Mouse (Mus musculus): ENCODE measurements around the gene Fam114a1.
A peak's percentile ranks its signal among the peaks of the same experiment; 100 is the strongest.

The Fam114a1 gene

DNA sequence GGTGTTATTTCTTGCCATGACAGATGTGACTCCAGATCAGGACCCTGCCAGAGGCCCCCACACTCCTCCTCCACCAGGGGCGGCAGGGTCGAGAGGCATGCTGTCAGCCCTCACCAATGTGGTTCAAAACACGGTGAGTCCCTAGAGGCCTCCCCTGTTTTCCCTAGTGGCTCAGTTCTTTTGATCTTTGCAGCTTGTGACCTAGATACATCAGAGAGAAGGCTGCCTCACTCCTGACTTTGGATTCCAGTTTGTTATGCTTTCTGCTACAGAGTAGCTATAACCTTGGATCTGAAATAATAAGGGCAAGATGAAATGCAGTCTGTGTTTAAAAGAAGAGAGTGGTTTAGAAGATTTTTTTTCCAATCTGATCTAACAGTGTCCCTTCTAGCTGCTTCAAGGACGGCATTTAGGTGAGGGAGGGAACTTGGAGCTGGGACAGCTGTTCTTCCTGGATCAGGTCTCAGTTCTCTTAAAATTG is 36.2 kb downstream of the Fam114a1 start:
- DNase-seq, result no peak

DNA sequence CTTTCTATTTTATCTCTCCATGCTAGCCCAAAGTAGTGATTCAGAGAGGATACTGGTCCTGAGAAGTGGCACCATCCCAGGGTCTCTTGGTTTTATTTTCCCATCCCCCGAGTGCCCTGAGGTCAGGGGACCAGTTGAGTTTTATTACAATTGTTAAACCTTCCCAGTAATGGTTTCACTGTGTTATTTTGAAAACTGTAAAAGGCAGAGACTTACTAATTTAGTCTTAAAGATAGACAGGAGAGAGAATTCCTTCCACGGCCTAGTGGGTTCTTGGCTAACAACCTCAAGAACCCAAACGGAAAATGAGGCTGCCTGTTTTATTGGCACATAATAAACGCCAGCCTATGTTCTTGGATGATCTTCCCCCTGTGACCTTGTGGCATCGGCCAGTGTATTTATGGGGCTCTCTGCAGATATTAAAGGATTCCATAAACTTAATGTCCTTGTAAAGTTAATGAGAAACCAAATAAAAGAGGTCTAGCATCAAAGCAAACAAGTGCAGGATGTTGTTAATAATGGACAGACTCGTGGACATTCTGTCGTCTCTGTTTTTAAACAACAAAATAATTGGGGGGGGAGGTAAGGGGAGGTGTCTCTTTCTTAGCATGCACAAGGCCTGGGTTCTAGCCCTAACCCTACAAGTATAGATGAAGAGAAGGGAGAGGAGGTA is 42.2 kb downstream of the Fam114a1 start:
- DNase-seq, result peak; percentile 35

DNA sequence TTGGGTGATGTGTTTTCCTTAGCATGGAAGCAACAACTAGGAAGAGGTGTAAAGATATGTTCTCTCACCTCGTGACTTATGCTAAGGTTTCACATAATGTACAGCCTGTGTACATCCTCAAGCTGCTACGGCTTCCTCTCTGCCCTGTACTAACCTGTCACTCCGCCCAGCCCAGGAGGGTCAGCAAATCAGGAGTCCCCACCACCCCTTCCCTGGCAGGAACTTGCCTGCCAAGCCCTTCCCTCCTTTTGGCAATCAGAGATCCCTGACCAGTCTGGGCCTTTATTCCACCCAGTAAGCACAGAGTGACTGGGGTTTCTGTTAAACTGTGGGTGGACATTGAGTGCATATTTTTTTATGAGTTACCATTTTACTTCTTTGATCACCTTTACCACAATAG is 45.6 kb downstream of the Fam114a1 start:
- no peak for DNase-seq

DNA sequence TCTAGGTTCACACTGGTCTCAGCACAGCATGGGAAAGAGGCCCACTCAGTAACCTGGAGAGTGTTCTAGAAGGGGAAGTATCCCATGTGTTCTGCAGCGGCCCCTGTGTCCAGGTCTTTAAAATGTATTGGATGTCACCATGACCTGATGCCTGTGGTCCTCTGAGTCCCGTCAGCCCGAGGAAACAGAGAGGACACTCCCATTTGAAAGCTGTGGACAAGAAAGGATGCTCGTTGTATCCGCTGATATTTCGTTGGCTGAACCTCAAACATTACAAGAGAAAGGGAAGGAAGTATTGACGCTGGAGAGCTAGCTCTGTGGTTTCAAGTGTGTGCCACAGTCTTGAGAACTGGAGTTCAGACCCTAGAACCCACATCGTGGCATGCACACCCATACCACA is 49.2 kb downstream of the Fam114a1 start:
- no peak for DNase-seq

DNA sequence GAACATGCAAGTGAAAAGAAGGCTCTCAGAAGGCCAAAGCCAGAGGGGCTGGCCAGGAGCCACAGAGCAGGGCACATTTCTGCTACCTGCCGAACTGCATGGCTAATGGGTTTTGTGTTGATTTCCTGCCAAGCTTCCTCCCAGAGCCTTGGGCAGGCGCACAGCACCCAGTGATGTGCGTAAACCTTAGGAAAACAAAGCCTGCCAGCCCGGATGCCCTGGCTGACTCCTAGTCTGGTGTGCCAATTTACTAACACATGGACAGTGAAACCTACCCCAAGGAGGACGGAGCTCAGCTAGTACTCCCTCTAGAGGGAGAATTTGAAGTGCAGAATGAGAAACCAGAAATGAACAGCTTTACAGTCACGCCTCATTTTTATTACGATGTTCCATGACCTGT is 50.0 kb downstream of the Fam114a1 start:
- DNase-seq, result peak; percentile 74

DNA sequence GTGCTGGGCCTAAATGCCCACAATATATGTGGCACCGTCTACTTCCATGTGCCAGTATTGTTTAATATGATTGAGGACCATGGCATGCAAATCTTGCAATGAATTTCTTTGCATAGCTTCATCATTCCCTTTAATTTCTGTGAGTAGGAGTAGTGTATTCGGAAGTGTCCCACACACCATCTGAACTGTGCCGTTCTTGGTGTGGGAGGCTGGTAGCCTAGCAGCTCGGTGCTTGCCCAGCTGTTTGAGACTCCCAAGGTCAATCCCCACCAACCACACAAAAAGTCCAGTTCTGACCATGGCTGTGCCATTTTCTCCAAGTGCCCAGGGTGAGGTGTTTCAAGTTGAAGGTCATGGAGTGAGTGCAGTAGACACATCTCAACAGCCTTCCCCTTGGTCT is 52.1 kb downstream of the Fam114a1 start:
- no peak for DNase-seq

DNA sequence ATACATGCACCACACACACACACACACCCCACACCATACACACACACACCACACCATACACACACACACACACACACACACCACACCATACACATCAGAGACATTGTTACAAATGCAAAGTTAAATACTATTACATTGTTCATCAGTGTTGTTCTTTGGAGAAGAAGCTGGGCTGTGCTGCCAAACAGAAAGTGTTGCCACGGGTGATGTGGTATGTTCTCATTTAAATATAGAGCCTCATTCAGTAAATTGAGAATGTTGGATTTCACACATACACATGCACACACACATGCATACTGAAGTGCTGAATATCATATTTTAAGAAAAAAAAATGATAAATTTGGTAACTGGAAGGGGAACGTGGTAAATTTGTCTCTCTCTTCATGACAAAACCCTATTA is 54.8 kb downstream of the Fam114a1 start:
- no peak for DNase-seq

DNA sequence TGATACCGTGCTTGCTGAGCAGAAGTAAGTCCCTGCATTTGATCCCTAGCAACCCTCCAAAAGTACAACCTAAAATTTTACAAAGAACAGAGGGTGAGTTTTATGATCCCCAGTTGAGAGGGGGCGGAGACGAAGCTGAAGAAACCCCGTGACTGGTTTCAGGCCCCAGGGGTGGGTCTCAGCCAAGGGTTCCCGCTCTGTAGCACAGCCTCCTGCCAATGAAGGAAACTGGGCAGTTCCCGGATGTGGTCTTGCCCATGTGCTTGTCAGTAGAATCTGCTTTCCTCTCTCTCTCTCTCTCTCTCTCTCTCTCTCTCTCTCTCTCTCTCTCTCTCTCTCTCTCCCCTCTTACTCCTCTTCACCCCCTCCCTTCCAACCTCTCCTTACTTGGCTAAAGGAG is 56.0 kb downstream of the Fam114a1 start:
- no peak for DNase-seq

DNA sequence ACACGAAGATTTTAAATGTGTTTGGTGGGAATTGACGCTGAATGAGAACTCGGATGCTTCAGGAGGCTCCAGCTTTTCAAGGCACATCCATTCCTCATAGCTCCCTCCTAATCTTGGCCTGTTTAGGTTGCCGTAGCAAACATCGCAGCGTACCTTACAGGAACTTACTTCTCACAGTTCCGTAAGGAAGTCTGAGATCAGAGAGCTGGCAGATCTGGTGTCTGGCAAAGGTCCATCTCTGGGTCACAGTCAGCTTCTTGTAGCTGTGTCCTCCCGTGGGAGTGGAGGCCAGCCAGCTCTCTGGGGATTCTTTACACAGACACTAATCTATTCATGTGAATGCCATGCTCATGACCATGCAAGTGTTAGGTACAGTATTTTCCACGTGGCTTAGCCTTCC is 56.9 kb downstream of the Fam114a1 start:
- peak; percentile 36 for DNase-seq

DNA sequence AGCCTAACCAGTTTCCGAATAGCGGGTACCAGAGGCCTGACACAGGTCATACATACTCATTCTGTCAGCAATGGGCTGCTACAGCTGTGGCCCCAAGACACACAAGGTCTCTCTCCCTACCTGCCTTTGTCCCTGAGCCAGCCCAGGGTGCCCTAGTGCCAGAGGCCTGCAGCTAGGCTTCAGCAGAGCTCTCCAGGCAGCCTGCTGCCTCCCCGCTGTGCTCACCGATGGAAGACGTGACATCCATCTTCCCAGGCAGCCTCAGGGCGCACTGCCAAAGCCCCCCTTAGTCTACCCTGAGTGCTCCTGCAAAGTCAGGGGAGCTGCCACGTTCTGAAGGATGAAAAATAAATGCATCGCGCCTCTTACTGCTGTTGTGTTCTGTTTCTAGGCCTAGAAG is 58.1 kb downstream of the Fam114a1 start:
- DNase-seq, result no peak

DNA sequence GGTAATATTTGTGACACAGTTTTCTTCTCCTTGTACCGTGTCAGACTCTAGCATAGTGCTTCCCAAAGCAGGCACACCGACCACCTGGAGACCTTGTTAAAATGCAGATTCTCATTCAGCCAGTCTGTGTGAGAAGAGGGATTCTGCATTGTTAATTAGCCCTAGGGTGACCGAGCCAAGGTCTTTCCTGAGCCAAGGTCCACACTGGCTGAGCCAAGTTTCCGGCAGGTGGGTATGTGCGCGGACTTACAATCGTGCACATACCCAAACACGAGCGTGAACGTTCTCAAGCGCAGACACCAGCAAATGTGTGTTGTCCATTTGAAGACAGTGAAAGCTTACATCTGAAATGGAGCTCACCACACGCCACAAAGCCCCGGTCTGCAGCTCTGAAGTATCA is 66.7 kb downstream of the Fam114a1 start:
- DNase-seq, result no peak

DNA sequence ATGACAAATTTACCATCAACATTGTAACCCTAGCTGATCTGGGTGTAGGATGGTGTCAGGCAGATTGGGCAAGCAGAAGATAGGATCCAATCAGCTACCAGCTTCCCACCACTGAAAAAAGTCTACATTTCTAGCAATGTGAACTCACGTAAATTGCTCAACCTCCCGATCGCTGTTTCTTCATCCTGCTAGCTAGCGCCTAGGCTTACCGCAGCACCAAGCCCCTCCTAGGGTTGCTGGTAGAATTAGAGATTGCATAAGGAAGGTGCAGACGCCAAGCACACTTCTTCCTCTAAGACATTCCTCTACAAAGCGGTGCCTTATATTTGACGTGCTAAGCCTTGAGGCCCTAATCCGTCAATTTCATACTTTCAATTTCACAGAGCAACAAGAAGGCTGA is 68.4 kb downstream of the Fam114a1 start:
- no peak for DNase-seq

DNA sequence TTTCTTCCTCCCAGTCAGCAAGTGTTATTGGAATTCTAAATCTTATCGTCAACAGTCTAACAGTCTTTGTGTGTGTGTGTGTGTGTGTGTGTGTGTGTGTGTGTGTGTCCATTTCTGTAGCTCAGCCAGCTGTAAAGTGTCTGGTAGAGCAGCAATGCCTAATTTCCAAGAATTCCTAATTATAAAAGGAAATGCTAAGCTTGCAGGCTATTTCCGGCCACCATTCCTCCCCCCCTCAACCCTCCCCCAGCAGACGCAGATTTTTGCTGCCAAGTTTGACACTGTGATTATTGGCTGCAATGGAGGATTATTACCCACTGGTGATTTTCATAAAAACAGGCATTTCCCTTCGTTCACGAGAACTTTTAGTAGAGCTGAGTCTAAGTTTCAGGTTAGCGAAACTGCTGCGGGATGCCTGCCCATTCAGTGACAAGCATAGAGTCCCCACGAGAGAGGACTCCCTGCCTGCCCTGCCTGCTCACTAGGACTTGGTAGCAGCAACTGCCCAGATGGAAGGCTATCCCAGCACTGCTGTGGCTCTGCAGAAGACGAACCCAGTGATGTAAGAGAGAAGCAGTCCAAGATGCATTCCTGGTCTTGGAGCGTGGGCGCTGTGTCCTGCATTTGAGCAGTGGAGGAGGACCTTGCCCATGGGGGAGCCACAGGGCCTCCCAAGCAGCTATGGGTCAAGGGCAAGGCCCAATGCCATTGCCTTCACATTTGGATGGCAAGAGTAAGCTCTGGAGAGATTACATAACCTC is 69.1 kb downstream of the Fam114a1 start:
- DNase-seq, result peak; percentile 72

DNA sequence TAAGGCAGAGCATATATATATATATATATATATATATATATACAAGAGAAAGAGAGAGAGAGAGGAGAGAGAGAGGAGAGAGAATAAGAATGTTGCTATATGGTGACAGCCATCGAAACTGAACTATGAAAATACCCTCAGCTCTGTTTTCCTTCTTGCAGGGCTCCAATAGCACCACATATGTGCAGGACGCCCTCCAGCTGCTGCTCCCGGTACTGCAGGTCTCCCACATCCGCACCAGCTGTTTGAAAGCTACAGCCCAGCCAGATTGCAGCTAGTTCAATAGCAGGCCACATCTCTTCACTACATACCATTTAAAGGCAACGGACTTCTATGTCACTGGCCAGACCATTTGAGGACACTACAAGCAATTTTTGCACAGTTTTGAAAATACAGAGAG is 70.6 kb downstream of the Fam114a1 start:
- peak; percentile 54 for DNase-seq

DNA sequence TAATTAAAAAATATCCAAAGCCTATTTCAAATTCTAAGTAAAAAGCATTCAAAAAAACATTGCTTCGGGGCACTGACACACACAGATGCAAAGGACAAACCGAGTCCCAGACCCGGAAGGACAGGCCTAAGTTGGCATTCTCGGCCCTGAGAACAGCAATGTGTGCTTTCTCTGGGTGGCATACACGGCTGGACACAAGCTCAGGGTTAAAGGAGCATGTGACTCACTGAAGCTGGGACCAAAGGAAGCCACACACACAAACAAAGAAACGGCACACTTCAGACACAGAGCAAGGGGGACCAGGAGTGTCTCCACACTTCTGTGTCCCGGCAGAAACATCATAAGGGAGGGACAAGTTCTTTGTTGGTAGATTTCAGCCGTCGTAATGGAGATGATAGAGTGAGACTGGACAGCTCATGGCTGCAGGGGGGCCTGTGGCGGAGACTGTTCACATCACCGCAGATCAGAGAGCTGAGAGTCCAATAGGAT is 73.6 kb downstream of the Fam114a1 start:
- DNase-seq, result no peak

DNA sequence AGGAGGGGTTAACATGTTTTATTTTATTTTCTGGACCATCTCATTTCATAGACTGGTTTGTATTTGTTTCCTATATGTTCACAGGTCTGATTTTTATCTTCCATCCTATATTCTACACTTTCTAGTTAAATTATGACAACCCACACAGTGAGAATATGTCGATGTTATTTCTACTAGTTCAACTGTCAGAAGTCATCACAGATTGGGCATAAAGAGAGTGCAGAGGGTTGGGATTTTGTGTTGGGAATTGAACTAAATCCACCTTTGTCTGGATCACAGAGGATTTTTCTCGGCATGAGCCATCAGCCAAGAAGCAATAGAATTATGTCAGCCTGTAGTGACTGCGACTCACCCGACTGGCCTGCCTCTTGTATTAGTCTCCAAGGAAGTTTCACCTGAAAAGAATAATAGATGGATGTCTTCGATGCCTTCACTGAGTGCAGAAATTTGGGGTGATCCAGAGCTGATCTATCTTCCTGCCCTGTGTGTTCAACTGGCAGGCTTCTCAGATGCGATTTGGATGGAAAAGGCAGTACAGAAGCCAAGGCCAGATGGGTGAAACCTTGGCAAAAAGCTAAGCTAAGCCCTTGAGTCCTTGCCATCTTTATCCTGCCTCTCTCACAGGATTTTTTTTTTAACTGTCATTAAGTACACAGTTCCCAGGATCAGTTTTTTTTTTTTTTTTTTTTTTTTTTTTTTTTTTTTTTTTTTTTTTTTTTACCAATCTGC is 75.9 kb downstream of the Fam114a1 start:
- no peak for DNase-seq

DNA sequence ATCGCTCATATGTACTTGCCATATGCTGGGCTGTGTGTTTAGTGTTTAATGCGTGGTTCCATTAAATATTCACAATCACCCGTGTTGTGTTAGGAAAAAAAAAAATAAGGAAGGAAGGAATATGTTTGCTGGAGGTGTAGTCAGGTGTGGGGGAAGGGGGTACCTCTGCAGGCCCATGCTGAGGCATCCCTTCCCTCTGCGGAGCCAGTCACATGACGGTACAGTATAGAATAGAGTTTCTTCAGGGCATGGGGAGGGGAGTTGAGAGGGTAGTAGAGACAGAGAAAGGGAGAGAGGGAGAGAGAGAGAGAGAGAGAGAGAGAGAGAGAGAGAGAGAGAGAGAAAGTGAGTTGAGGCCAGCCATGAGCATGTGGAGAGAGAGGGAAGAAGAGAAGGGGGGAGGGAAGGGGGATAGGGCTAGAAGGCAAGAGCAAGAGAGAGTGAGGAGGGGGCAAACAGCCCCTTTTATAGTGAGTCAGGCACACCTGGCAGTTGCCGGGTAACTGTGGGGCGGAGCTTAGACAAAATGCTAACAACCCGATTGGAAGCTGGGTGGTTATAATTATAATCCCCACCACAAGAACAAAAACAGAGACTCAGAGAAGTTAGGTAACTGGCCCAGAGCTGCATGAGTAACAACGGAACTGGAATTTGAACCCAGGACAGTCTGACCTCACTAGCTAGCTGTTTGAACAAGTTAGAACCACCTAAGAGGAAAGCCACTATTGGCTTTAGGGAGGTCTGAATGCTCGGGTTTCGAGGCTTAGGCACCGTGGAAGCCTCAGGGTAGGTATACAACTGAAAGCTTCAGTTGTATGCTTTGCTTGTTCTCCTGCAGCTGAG is 76.8 kb downstream of the Fam114a1 start:
- DNase-seq, result no peak

DNA sequence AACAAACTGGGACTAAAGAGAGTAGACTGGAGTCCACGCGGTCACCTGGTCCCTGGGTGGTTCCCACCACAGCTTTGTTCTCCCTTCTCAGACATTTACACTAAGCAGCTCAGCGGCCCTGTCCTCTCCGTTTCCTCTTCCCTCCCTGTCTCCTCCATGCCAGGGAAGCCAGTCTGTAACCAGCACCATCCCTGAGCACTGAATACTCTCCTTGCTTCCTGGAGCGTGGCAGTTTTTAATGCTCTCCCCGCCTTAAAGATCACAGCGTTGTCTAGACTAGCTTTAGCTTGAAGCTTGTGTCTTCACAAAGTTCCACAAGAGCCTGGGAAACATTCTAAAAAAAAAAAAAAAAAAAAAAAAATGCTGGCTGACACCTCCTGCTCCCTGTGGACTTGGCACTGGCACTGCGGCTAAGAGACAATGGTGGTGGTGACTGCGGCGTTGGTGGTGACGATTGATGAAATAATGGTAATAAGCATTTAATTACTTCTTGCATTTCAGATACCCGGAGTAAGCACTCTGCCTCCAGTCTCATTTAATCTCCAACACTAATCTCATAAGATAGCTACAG is 77.5 kb downstream of the Fam114a1 start:
- DNase-seq, result no peak

DNA sequence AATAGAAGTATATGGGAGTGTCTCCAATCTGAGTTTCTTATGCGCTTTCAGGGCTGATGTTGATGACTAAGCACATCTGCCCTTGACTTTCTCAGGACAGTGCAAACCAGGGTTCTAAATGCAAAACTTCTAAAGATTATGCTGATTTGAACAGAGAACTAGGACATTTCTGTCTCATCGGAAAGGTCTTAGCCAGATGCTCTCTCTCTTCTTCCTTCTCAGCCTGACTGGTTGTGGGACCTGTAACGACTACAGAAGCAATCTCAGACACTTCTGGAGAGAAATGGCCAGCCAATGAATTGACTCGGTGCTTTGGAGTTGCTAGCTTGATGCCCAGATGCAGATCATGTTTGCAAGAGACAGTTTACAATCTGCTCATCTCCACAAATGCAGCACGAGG is 80.0 kb downstream of the Fam114a1 start:
- no peak for DNase-seq

DNA sequence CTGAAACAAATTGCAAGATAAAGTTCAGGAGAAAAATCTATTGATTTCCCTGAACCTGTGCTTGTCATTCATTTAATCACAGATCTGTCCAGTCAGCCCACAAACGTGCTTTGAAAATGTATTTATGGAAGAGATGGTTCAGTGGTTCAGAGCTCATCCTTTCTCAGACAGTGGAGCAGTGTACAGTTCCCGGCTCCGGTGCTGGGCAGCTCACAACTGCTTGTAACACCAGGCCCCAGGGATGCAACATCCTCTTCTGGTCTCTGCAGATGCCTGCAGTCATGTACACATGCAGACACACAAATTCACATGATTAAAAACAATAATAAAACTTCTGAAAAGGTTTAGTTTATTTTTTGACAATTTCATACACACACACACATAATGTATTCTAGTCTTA is 81.6 kb downstream of the Fam114a1 start:
- no peak for DNase-seq

DNA sequence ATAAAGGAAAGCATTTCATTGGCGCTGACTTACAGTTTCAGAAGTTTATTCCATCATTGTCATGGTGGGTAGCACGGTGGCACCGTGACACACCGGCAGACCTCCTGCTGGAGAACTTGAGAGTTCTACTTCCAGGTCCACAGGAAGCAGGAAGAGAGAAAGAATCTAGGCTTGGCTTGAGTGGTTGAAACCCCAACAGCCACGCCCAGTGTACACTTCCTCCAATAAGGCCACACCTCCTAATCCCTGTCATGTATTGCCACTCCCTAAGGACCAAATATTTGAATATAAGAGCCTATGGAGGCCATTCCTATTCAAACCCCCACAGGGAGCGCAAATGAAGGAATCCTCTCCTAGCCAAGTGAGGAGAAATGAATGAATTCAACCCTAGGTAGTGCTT is 87.7 kb downstream of the Fam114a1 start:
- DNase-seq, result no peak

DNA sequence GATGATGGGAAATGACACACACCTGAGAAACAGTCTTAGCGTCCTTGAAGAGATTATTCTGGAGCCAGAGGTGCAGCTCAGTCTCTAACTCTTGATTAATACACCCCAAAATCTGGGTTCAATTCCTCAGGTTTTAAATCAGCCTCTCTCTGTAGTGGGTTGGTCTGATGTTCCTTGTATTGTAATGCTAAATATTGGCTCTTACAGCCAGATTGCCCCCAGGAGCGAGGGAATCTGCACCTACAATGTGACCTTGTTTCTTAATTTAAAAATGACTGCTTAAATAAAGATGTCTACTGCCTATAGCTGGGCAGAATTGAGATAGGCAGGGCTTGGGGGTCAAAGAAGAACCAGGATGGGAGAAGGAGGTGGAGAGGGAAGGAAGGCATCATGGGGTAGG is 89.9 kb downstream of the Fam114a1 start:
- no peak for DNase-seq

All from kidney, postnatal 10 days (tissue).